Mouse (Mus musculus): ENCODE results near the gene a. TPM values are rescaled to one million over a fixed set of nuclear protein-coding genes. Genes with fewer than 3 reads are reported as not detected.
"Not testable (repeated sequence)": the region's sequence is repeated elsewhere in the genome, so short reads cannot be mapped to it uniquely, and the experiment has no call there.

Gene a
- polyA plus RNA-seq, 1 experiment from 2014 or later = not detected

GRCm38 (mm10) chr2:155050108-155050503 lies 258.9 kb downstream of the a start:
- POLR2A ChIA-PET = interaction anchor here (1.6 kb wide), 1 partner anchor 9 kb away, joined by 3 read pairs; no protein-coding TSS in a partner anchor
- DNase-seq (ENCODE audit: low read depth, low spot score) (no peak), ATAC-seq (peak; percentile 19)
- no peaks in the 10 kb centered on the region for H3K27me3 ChIP-seq
- in situ Hi-C loops (cut with MboI; ENCODE audit: low pct_unique_long_range_greater_than_20kb) = no loop called here
- TF ChIP-seq CTCF (IDR thresholded peaks at IDR 0.05) = no peak
- CTCF ChIA-PET = no interaction called here

DNA sequence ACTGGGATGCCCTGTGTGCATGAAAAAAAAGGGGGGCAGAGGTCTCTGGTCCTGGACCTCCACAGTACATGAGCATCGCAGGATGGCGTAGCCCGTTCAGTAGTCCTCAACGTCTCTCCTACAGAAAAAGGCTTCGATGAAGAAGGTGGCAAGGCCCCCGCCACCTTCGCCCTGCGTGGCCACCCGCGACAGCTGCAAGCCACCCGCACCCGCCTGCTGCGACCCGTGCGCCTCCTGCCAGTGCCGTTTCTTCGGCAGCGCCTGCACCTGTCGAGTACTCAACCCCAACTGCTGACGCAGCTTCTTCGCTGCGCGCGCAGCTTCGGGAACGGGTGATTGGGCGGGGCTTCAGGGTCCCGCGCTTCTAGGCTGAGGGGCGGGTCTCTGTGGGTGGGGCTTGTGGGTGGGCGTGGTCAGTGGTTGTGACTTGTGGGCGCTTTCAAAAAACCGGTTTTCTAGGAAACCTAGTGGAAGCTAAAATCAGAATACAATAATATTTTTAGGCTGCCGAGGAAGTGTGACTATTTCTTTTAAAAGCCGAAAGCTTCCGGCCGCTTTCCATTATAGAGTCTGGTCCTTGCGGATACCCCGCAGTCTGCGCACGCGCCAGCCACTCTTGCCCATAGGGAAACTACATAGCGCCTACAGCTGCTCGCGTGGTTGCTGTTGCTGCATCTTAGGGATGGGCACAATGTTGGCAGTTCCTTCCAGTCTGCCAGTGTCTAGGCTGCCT lies 259.5 kb downstream of the a start:
- CTCF ChIA-PET = no interaction called here
- TF ChIP-seq CTCF (IDR thresholded peaks at IDR 0.05) = no peak
- ATAC-seq (peak; percentile 89), DNase-seq (ENCODE audit: low read depth, low spot score) (no peak)
- POLR2A ChIA-PET = interaction anchor here (1.6 kb wide), 1 partner anchor 9 kb away, joined by 3 read pairs; no protein-coding TSS in a partner anchor
- in situ Hi-C loops (cut with MboI; ENCODE audit: low pct_unique_long_range_greater_than_20kb) = no loop called here
- H3K27me3 ChIP-seq = no peaks in the 10 kb centered on the region

- no peaks in the 10 kb centered on the region for H3K27me3 ChIP-seq
- in situ Hi-C loops (cut with MboI; ENCODE audit: low pct_unique_long_range_greater_than_20kb) = no loop called here
Measured at GRCm38 (mm10) chr2:155051622-155052351, 260.6 kb downstream of the a start.

DNA sequence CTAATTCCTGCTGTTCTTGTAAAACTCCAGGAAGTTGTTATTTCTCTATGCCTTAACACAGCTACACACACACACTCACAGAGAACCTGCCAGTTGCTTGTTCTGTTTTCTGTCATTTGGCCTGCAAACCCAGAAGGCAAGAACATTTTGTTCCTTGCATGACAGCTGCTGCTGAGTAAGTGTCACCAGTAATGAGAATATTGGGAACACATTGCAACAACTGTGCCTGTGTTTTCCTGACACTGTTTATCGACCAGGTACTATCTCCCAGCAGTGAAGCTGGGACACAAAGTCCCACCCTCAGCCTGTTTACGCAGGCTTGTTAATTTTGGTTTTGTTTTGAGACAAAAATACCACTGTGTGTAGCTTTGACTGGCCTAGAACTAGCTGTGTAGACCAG lies 261.5 kb downstream of the a start:
- in situ Hi-C loops (cut with MboI; ENCODE audit: low pct_unique_long_range_greater_than_20kb) = no loop called here
- H3K27me3 ChIP-seq = no peaks in the 10 kb centered on the region
- DNase-seq (ENCODE audit: low read depth, low spot score) = no peak
- TF ChIP-seq CTCF (IDR thresholded peaks at IDR 0.05) = no peak
- CTCF ChIA-PET = interaction anchor here (1.0 kb wide), 1 partner anchor 19 kb away, joined by 4 read pairs; no protein-coding TSS in a partner anchor
- no peak for ATAC-seq
- POLR2A ChIA-PET = no interaction called here

More at GRCm38 (mm10) chr2:155051622-155052351, 260.6 kb downstream of the a start:
- TF ChIP-seq CTCF (IDR thresholded peaks at IDR 0.05) = no peak
- DNase-seq (ENCODE audit: low read depth, low spot score) = no peak
- CTCF ChIA-PET = no interaction called here
- ATAC-seq = no peak
- POLR2A ChIA-PET = interaction anchor here (0.9 kb wide), 1 partner anchor 21 kb away, joined by 4 read pairs; no protein-coding TSS in a partner anchor

GRCm38 (mm10) chr2:155053512-155053911 lies 262.3 kb downstream of the a start:
- H3K27me3 ChIP-seq; CTCF ChIA-PET; ATAC-seq; in situ Hi-C loops (cut with MboI; ENCODE audit: low pct_unique_long_range_greater_than_20kb); DNase-seq (ENCODE audit: low read depth, low spot score); POLR2A ChIA-PET: not testable (repeated sequence)

GRCm38 (mm10) chr2:155054672-155055071 lies 263.5 kb downstream of the a start:
- in situ Hi-C loops (cut with MboI; ENCODE audit: low pct_unique_long_range_greater_than_20kb) = no loop called here
- H3K27me3 ChIP-seq = no peaks in the 10 kb centered on the region
- DNase-seq (ENCODE audit: low read depth, low spot score) (no peak), ATAC-seq (no peak)
- no peak for TF ChIP-seq CTCF (IDR thresholded peaks at IDR 0.05)
- ChIA-PET CTCF (no interaction called here), POLR2A (no interaction called here)

DNA sequence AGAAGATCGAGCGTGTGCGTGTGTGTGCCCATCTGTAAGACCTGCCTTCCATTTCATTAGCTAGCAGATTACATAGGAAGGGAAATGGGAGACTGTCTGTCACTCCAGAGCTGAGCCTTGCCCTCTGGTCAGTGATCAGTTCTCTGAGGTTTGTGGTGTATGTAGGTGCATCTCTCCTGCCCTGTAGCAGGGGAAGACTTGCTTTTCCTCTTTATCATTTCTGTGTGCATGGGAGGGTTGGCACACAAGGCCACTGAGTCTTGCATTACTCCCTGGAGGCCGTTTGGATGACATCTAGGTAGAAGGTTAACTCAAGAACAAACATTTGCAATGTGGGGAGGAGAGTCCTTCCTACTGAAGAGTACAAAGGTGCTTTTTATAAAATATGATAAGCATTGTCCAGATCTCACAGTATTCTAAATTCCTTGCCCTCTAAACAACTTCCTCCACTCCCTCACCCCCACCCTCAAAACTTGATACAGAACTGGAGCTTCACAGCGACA lies 264.9 kb downstream of the a start:
- in situ Hi-C loops (cut with MboI; ENCODE audit: low pct_unique_long_range_greater_than_20kb) = no loop called here
- CTCF ChIA-PET = no interaction called here
- ATAC-seq (no peak), DNase-seq (ENCODE audit: low read depth, low spot score) (no peak)
- POLR2A ChIA-PET = no interaction called here
- no peaks in the 10 kb centered on the region for H3K27me3 ChIP-seq
- TF ChIP-seq CTCF (IDR thresholded peaks at IDR 0.05) = no peak

DNA sequence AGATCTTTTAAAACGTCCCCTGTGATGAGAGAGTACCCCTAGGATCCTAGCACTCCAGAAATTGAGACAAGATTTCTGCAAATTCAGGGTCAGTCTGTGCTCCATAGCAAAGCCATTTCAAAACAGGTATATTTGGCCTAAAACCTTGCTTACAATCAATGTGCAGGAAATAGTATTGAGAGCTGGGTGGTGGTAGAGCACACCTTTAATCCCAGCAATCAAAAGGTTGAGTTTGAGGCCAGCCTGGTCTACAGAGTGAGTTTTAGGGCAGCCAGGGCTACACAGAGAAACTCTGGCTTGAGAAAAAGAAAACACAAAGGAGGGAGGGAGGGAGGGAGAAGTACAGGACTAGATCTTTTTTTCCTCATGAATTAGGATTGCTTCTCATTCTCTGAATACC lies 266.2 kb downstream of the a start:
- in situ Hi-C loops (cut with MboI; ENCODE audit: low pct_unique_long_range_greater_than_20kb) = no loop called here
- ChIA-PET CTCF (no interaction called here), POLR2A (no interaction called here)
- DNase-seq (ENCODE audit: low read depth, low spot score) = no peak
- H3K27me3 ChIP-seq = no peaks in the 10 kb centered on the region
- no peak for ATAC-seq
- no peak for TF ChIP-seq CTCF (IDR thresholded peaks at IDR 0.05)

DNA sequence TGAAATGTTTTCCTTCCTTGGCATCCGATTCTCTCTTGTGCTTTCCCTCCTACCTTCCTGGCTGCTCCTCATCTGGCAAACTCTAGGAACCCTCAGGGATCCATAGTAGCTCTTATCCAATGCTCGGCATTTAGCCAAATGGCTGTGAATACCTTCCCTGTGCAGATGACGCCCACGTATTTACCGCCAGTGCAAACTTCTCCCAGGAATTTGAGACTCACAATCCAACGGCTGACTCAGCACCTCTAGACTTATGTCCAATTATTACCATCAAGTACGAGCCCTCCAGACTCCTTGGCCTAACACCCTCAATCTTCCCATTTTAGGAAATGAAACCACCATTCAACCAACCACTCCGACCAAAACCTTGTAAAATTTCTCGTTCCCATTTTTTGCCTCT lies 279.8 kb downstream of the a start:
- no peak for TF ChIP-seq CTCF (IDR thresholded peaks at IDR 0.05)
- POLR2A ChIA-PET = no interaction called here

GRCm38 (mm10) chr2:155072353-155073145 lies 281.3 kb downstream of the a start:
- no peak for DNase-seq (ENCODE audit: low read depth, low spot score)
- in situ Hi-C loops (cut with MboI; ENCODE audit: low pct_unique_long_range_greater_than_20kb) = no loop called here
- TF ChIP-seq CTCF (IDR thresholded peaks at IDR 0.05) = no peak
- ChIA-PET CTCF (interaction anchor here (1.1 kb wide), 1 partner anchor 20 kb away, joined by 4 read pairs; no protein-coding TSS in a partner anchor), POLR2A (interaction anchor here (0.5 to 1.2 kb wide), 2 partner anchors 21 to 167 kb away, joined by 3 to 4 read pairs; no protein-coding TSS in a partner anchor)
- no peaks in the 10 kb centered on the region for H3K27me3 ChIP-seq
- ATAC-seq = no peak

More for the DNA sequence above, 279.8 kb downstream of the a start:
- no peaks in the 10 kb centered on the region for H3K27me3 ChIP-seq
- ATAC-seq = no peak
- CTCF ChIA-PET = interaction anchor here (1.1 kb wide), 1 partner anchor 18 kb away, joined by 4 read pairs; no protein-coding TSS in a partner anchor
- in situ Hi-C loops (cut with MboI; ENCODE audit: low pct_unique_long_range_greater_than_20kb) = no loop called here
- DNase-seq (ENCODE audit: low read depth, low spot score) = no peak

Measured in Patski (cell line).